Mouse (Mus musculus) gastrocnemius, postnatal 25 days (tissue): Measurements from ENCODE around the gene Aldh1b1. TPM values are rescaled to one million over a fixed set of nuclear protein-coding genes. Genes with fewer than 3 reads are reported as not detected.

Source experiments
- DNase-seq: peaks from one replicate; pipeline ENCODE4 v3.0.0; 2022
- long read RNA-seq, 2 experiments: library from polyadenylated mRNA; stranded (forward); transcript quantifications; one replicate each; pipeline ENCODE4 v2.0.0; 2021
- total RNA-seq, 2 experiments: library from RNA; stranded (reverse); gene quantifications; 1 replicate in 1 of 2; 2 replicates in 1 of 2; pipeline ENCODE4 v1.2.3; 2021

Gene Aldh1b1
- total RNA-seq = under 1 TPM; 0.51 to 0.77 TPM
- long read RNA-seq, experiment 1 = 0 reads
- long read RNA-seq, experiment 2, partial matches to known transcripts = 0 of 2 reads
- long read RNA-seq, experiment 2, other reads (novel, unspliced or antisense) = 1 of 2 reads

GRCm38 (mm10) chr4:45798964-45799363 lies at the start of gene Aldh1b1:
TSS of gene Aldh1b1 (plus strand) at chr4:45799022.
- DNase-seq = peak; percentile 52

DNA sequence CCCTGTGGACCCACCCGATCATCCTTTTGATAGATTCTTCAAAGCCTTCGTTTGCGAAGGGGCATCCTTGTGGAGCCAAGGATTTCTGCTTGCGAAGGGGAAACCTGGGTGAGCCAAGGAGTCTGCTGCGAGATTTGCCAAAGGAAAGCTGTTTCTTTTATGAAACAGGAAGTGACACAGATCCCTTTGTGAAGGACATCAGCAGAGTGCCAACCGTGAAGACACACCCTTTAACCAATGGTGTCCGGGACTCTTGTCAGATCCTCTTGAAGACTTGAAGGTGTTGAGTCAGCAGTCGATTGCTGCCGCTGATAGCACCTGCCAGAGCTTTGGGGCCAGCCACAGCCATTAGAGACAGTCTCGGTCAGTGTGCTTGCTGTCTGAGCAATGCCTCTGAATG lies 49.4 kb upstream of the Aldh1b1 start:
- DNase-seq = no peak

- no peak for DNase-seq
Measured at GRCm38 (mm10) chr4:45750477-45750876, 48.3 kb upstream of the Aldh1b1 start.

GRCm38 (mm10) chr4:45753211-45753809 lies 45.5 kb upstream of the Aldh1b1 start:
- no peak for DNase-seq

DNA sequence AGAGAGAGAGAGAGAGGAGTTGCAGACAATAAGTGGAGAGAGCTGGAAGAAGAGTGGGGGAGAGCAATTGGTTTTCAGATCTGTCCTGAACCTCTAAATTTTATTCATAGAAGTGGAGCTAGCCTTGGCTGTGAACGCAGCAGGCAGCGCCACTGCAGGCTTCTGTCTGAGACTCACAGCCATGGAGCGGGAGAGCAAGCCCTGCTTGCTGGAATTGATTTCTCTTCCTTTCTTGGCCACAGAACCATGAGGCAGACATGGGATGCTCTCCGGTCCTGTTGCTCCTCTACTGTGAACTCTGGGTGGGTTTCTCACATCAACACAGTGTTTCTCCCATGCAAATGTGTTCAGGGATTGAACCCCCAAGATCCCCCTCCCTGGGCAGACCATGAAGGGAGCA lies 44.7 kb upstream of the Aldh1b1 start:
- no peak for DNase-seq

DNA sequence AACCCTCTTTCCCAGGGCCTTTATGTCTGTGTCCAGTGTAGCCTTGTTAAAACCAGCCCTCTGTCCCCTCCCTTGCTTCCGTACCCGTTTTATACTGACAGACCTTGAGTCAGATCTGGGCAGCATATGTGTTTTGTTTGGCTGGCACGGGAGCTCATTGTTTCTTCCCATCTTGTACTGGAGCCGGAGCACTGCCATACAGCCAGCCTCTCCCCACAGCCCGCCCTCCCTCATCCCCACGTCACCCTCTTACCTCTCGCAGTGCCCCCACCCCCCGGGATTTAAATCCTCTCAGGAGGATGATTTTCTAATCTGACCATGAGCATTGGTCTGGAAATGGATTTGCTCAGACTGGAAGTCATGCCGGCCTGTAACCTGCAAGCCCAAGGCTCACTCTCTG lies 43.7 kb upstream of the Aldh1b1 start:
- DNase-seq = no peak

DNA sequence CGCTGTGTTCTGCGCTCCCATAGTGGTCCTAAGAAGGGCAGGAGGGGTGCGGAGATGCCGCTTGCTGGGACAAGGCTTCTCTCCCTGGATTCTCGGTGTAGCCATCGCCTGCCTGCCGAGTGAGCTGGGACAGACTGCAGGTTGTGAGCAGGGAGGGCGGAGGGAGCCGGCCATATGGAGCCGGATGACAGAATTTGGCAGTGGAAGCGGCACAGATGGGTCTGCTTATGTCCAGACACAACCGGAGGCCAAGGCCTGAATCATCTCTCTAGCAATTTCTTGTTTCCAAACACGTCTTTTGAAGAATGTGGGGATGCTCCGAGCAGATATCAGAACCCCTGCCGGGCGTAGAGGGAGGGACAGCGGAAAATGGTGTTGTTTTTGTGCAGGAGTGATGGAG lies 42.9 kb upstream of the Aldh1b1 start:
- DNase-seq = peak; percentile 38

GRCm38 (mm10) chr4:45757941-45758340 lies 40.9 kb upstream of the Aldh1b1 start:
- no peak for DNase-seq

DNA sequence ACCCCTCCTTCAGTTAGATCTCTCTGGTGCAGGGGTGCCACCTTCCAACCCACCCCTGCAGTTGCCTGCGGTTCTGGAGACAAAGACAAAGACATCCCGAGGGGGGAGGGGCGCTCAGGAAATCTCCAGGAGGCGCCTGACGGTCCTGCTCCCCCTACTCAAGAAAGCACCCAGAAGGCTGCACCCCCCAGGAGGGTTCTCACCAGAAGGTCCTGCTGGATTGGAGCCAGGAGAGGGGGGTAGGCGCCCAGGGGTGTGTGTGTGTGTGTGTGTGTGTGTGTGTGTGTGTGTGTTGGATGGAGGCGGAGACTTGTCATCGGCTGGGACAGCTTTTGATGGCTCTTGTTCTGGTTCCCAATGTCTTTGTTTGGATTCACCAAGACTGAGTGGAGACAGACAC lies 39.4 kb upstream of the Aldh1b1 start:
- DNase-seq = no peak

DNA sequence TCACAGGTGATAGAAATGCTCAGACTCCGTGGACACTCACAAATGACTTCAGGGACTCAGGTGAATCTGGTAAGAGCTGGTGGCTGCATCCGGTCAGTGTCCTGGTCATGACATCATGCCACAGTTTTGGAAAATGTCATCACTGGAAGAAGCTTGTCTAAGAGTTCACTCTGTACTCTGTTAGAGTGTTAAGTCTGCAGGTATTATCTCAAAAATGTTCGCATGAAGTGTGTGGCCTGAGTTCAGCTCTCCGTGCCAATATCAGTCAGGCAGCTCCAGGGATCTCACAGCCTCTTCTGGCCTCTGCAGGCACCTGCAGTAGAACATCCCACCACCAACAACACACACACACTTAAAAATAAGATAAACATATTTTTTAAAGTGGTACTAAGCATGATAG lies 36.2 kb upstream of the Aldh1b1 start:
- no peak for DNase-seq

DNA sequence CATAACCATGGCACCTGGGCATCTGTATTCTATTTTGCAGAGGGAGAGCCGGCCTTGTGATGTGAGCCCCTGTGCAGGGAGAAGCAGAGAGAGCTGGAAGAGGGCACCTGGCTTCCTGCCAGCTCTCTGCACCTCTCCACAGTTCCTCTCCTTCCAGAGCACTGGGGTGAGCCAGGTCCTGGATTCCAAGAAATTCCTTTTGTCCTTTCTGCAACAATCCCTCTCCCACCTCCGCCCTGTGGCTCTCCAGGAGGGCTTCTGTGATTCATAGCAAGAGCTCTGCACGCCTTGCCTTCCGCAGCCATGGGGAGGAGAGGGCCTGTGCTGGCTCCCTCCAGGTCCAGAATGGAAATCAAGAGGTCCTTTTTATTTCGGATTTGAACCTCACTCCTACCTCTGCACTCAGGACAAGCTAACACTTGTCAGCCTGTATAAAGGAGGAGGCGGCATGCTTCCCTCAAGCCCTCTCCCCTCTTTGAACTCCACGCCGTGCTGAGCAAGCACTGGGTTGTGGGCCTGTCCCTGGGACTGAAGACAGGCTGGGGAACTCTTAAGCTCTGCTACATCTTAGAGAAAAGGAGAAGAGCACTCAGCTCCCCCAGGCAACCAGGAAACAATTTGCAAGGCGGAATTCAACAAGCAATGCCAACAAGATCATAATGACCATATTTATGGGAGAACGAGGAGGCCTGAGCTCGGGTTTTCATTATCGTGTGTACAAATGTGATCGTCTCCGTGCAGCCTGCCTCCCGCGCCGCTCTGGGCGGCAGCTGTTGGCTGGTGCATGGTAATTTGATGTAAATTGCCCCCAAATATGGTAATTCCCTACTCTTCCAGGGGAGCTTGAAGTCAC lies 35.3 kb upstream of the Aldh1b1 start:
- DNase-seq = no peak

DNA sequence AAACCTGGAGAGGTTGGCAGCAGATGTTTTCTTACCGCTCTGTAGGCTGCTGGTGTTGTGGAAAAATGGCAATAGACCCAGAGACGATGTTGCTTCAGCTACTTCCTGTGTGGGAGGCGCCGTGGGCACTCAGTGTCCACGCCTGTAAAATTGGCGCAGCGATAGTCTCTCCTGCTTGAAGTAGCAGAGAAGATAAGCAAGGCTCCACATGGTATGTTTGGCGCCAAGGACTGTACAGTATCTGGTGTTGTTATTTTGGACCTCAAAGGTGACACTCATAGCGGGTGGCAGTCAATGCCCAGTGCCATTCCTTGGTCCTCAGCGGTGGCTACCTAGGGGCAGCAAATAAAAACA lies 34.7 kb upstream of the Aldh1b1 start:
- DNase-seq = no peak

DNA sequence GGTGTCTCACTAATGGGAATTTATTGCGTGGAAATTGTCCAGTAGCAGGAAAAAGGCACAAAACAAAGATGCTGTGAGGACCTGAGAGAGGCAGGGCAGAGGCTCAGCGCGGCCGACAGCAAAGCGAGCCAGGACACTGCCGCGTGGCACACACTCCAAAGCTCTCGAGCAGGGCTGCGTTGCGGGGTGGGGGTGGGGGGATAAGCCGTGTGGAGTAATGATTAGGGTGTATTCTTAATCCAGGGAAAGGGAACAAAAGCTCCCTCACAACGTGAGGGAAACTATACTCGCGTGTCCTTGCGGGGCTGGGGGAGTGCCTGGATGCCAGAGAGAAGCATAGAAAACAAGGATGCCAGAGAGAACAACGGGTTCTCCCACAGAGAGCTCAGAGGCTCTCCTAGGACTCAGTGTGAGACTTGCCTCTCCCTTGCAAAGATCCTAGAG lies 33.7 kb upstream of the Aldh1b1 start:
- no peak for DNase-seq

DNA sequence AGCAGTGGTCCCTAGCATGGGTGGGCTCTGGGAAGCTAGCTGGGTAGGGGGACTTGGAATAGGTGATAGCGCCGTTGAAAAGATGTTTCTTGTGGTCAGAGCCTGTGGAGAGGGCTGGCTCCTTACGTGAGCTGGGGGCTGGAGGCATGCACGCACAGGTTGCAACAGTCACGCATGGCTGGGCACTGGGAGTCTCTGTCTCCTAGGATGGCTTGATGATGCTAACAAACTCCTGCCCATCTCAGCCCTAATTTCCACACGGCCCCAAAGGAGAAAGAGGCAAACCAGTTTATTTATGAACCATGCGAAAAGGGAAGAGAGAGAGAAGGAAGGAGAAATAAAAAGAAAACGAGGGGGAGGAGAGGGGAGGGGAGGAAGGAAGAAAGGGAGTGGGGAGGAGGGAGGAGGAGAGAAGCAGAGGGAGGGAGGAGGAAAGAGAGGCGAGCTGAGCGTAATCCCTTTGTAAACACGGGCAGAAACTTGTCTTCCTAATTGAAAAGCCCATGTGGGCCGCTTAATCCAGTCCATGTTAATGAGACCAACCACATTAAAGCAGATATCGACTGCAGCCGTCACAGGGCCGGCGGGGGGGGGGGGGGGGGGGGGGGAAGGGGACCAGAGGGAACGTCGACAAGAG lies 33.1 kb upstream of the Aldh1b1 start:
- no peak for DNase-seq

DNA sequence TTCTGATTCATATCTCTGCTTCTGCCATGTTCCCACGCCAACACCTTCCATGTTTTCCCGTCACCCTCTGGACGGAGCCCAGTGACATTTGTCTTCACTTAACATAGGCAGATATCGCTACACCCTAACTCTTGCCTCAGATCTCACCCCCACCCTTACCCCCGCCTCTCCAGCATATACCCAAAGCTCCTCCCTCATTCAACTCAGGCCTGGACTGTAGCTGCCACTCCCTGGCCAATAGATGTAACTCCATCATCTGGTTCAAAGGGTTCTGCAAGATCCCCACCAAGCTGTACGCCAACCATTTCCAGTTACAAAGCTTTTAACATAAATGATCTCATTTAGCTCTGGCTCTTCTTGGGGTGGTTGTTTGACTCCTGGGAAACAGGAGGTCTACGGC lies 32.0 kb upstream of the Aldh1b1 start:
- DNase-seq = no peak

GRCm38 (mm10) chr4:45767891-45768558 lies 30.8 kb upstream of the Aldh1b1 start:
- no peak for DNase-seq

GRCm38 (mm10) chr4:45769141-45769540 lies 29.7 kb upstream of the Aldh1b1 start:
- no peak for DNase-seq

GRCm38 (mm10) chr4:45769791-45770637 lies 28.8 kb upstream of the Aldh1b1 start:
- DNase-seq = no peak

GRCm38 (mm10) chr4:45770638-45771033 lies 28.2 kb upstream of the Aldh1b1 start:
- DNase-seq = no peak

DNA sequence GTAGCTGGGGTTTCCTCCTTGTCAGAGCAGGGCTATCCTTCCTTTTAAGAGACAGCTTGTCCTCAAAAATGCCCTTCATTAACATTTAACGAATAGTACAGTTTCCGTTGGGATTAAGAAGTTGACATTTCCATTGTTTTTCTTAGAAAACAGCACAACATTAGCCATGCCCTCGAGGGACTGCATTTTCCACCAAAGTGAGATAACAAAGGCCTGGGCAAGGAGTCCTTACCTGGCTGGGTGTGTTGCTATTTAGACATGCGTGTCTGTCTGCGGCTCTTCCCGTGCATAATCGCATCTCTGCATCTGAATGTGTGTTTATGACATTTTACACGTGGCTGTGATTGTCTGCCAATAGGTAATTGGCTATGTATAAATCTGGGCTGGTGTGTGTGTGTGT lies 27.6 kb upstream of the Aldh1b1 start:
- DNase-seq = no peak

GRCm38 (mm10) chr4:45771619-45772018 lies 27.2 kb upstream of the Aldh1b1 start:
- DNase-seq = no peak

DNA sequence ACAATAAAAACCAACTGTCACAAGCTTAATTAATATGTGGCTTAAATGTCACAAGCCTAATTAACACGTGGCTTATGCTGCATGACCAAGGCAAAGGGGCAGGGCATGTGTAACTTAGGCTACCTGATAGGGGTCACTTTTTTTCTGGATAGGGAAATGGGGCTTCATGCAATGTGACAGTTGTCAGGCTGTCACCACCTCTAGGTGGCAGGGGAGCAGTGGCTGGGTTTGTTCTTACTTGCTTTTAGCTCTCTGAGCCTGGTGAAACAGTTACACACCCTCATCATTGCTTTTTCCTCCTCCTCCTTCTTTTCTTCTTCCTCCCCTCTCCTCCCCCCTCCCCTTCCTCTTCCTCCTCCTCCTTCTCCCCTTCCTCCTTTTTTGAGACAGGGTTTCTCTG lies 15.2 kb upstream of the Aldh1b1 start:
- no peak for DNase-seq
